Mouse (Mus musculus) myocyte (in vitro differentiated cells): ENCODE measurements around the gene Per1. TPM values are rescaled to one million over a fixed set of nuclear protein-coding genes. Genes with fewer than 3 reads are reported as not detected.
A peak's percentile ranks its signal among the peaks of the same experiment; 100 is the strongest.

Experiments
- H3K27me3 ChIP-seq: one replicate; pipeline ENCODE4 v1.6.1; 2011; ENCODE audit not compliant: control insufficient read depth, insufficient read depth, insufficient read length
- H3K36me3 ChIP-seq: one replicate; pipeline ENCODE4 v1.6.1; 2011; ENCODE audit not compliant: control insufficient read depth, insufficient read depth
- H3K4me2 ChIP-seq: one replicate; pipeline ENCODE4 v1.6.1; 2011; ENCODE audit warnings: low read depth, control low read depth
- H3K4me3 ChIP-seq: one replicate; pipeline ENCODE4 v1.5.1; 2011; ENCODE audit warnings: mild to moderate bottlenecking, control low read depth, moderate library complexity
- H3K79me2 ChIP-seq: one replicate; pipeline ENCODE4 v1.6.1; 2011; ENCODE audit not compliant: control insufficient read depth, insufficient read depth
- H3ac ChIP-seq: one replicate; pipeline ENCODE4 v1.6.1; 2011; ENCODE audit not compliant: control insufficient read depth, insufficient read length
- CEBPB ChIP-seq: IDR thresholded peaks from 2 replicates; pipeline ENCODE4 v1.6.1; 2011; ENCODE audit warnings: mild to moderate bottlenecking, moderate library complexity; ENCODE audit not compliant: poor library complexity, insufficient read depth, severe bottlenecking
- E2F4 ChIP-seq: IDR thresholded peaks from one replicate; pipeline ENCODE4 v1.6.1; 2011; ENCODE audit warnings: mild to moderate bottlenecking, control low read depth, moderate library complexity; ENCODE audit not compliant: insufficient read depth
- MAX ChIP-seq: IDR thresholded peaks from one replicate; pipeline ENCODE4 v1.6.1; 2011; ENCODE audit warnings: low read depth, mild to moderate bottlenecking, control low read depth
- MYOD1 ChIP-seq, 3 experiments: IDR thresholded peaks; one replicate each; pipeline ENCODE4 v1.6.1; 2011; ENCODE audit warnings: control low read depth in 2 of 3, low read depth in 2 of 3, mild to moderate bottlenecking in 2 of 3, moderate library complexity in 1 of 3; ENCODE audit not compliant: insufficient read length in 2 of 3, control insufficient read depth in 1 of 3
- MYOG ChIP-seq, 3 experiments: IDR thresholded peaks; one replicate each; pipeline ENCODE4 v1.6.1; 2011; ENCODE audit warnings: control low read depth in 2 of 3, low read depth in 2 of 3, mild to moderate bottlenecking in 2 of 3; ENCODE audit not compliant: insufficient read length in 2 of 3, control insufficient read depth in 1 of 3, insufficient read depth in 1 of 3
- POLR2A ChIP-seq: IDR thresholded peaks from one replicate; pipeline ENCODE4 v1.6.1; 2011; ENCODE audit warnings: low read depth, mild to moderate bottlenecking, control low read depth, moderate library complexity; ENCODE audit not compliant: insufficient read length
- POLR2AphosphoS2 ChIP-seq: IDR thresholded peaks from one replicate; pipeline ENCODE4 v1.6.1; 2011; ENCODE audit warnings: low read depth, control low read depth; ENCODE audit not compliant: insufficient read length
- REST ChIP-seq: IDR thresholded peaks from one replicate; pipeline ENCODE4 v1.6.1; 2011; ENCODE audit warnings: mild to moderate bottlenecking, control low read depth, moderate library complexity; ENCODE audit not compliant: insufficient read depth, insufficient read length
- SRF ChIP-seq: IDR thresholded peaks from one replicate; pipeline ENCODE4 v1.6.1; 2011; ENCODE audit warnings: low read depth; ENCODE audit not compliant: control insufficient read depth, insufficient read length
- TCF12 ChIP-seq: IDR thresholded peaks from one replicate; pipeline ENCODE4 v1.6.1; 2011; ENCODE audit warnings: mild to moderate bottlenecking, control low read depth; ENCODE audit not compliant: poor library complexity, insufficient read depth, severe bottlenecking
- TCF3 ChIP-seq: IDR thresholded peaks from one replicate; pipeline ENCODE4 v1.6.1; 2011; ENCODE audit warnings: low read depth, control low read depth; ENCODE audit not compliant: insufficient read length
- USF1 ChIP-seq: IDR thresholded peaks from one replicate; pipeline ENCODE4 v1.6.1; 2011; ENCODE audit warnings: low read depth, mild to moderate bottlenecking, control low read depth, moderate library complexity
- polyA plus RNA-seq: library from polyadenylated mRNA; unstranded; fragments of >200 nt; fragmentation: generic; extraction: Trizol; gene quantifications from one replicate; pipeline ENCODE4 v1.2.1, GENCODE M21; 2012; ENCODE audit warnings: missing spikeins

Per1 gene
- polyA plus RNA-seq, 1 experiment: 8.9 TPM

DNA sequence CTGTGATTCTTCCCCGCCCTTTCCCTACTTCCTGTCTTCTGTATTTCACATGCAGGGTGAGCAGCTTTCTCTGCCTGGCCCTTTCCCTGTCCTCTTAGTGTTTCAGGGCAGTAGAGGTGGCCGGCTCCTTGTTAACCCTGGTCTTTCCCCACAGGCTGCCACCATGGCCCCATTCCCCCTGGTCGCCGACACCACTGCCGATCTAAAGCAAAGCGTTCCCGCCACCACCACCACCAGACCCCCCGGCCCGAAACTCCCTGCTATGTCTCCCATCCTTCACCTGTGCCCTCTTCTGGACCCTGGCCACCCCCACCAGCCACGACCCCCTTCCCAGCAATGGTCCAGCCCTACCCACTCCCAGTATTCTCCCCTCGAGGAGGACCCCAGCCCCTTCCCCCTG lies 11.3 kb downstream of the Per1 start:
- H3K4me3 ChIP-seq: no peak overlapping the region
- no peaks in the 10 kb centered on the region for H3K79me2 ChIP-seq
- peaks cover 40% of the 10 kb centered on the region for H3K36me3 ChIP-seq
- no peak for TF ChIP-seq MAX
- TF ChIP-seq USF1: no peak
- TF ChIP-seq POLR2AphosphoS2: no peak
- TF ChIP-seq CEBPB: no peak
- TF ChIP-seq REST: no peak
- no peak for TF ChIP-seq E2F4
- TF ChIP-seq TCF3: no peak
- TF ChIP-seq POLR2A: no peak
- no peak for TF ChIP-seq MYOD1 (IDR thresholded peaks at IDR 0.05; ENCODE audit: control insufficient read depth in 1 of 3, insufficient read length in 2 of 3, low read depth in 2 of 3)
- no peak for TF ChIP-seq SRF
- no peak for TF ChIP-seq TCF12
- H3ac ChIP-seq: no peak overlapping the region
- no peak overlapping the region for H3K4me2 ChIP-seq
- no peaks in the 10 kb centered on the region for H3K27me3 ChIP-seq

- H3ac ChIP-seq: no peak overlapping the region
- no peak overlapping the region for H3K4me2 ChIP-seq
- no peak overlapping the region for H3K4me3 ChIP-seq
- no peak for TF ChIP-seq CEBPB
- TF ChIP-seq MYOD1 (IDR thresholded peaks at IDR 0.05; ENCODE audit: control insufficient read depth in 1 of 3, insufficient read length in 2 of 3, low read depth in 2 of 3): no peak
- TF ChIP-seq MAX: no peak
- TF ChIP-seq USF1: no peak
- no peak for TF ChIP-seq TCF12
- no peak for TF ChIP-seq POLR2A
- TF ChIP-seq E2F4: no peak
- no peak for TF ChIP-seq SRF
- TF ChIP-seq TCF3: no peak
- TF ChIP-seq POLR2AphosphoS2: no peak
- TF ChIP-seq REST: no peak
- no peak for TF ChIP-seq MYOG (IDR thresholded peaks at IDR 0.05; ENCODE audit: control insufficient read depth in 1 of 3, insufficient read depth in 1 of 3, insufficient read length in 2 of 3, low read depth in 2 of 3)
- no peaks in the 10 kb centered on the region for H3K27me3 ChIP-seq
- H3K36me3 ChIP-seq: peaks cover 36% of the 10 kb centered on the region
- no peaks in the 10 kb centered on the region for H3K79me2 ChIP-seq
Measured at GRCm38 (mm10) chr11:69106842-69107241, 11.8 kb downstream of the Per1 start.

DNA sequence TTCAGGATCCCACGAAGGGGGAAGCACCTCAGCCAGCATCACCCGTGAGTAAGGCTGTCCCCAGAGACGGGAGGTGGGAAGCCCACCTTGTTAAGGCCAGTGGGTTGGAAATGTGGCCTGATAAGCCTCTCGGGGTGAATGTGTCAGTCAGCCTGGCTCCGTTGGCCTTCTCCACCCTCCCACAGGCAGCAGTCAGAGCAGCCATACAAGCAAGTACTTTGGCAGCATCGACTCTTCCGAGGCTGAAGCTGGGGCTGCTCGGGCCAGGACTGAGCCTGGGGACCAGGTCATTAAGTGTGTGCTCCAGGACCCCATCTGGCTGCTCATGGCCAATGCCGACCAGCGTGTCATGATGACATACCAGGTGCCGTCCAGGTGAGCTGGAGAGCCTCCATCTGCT lies 12.7 kb downstream of the Per1 start:
- H3K4me2 ChIP-seq: no peak overlapping the region
- H3K36me3 ChIP-seq: peaks cover 31% of the 10 kb centered on the region
- no peak overlapping the region for H3K4me3 ChIP-seq
- no peaks in the 10 kb centered on the region for H3K79me2 ChIP-seq
- no peaks in the 10 kb centered on the region for H3K27me3 ChIP-seq
- H3ac ChIP-seq: no peak overlapping the region
- TF ChIP-seq POLR2AphosphoS2 (peak; percentile 14), TCF12 (no peak)

GRCm38 (mm10) chr11:69108223-69108622 lies 13.2 kb downstream of the Per1 start:
- Histone ChIP-seq H3K4me2 (no peak overlapping the region), H3ac (no peak overlapping the region), H3K36me3 (peaks cover 26% of the 10 kb centered on the region), H3K79me2 (no peaks in the 10 kb centered on the region), H3K4me3 (no peak overlapping the region), H3K27me3 (no peaks in the 10 kb centered on the region)
- no peak for TF ChIP-seq REST
- no peak for TF ChIP-seq TCF12
- TF ChIP-seq MAX: no peak
- TF ChIP-seq POLR2AphosphoS2: no peak
- no peak for TF ChIP-seq CEBPB

- peaks cover 17% of the 10 kb centered on the region for H3K36me3 ChIP-seq
- TF ChIP-seq POLR2AphosphoS2 (peak; percentile 9), SRF (no peak)
Measured at GRCm38 (mm10) chr11:69109032-69109900, 14.2 kb downstream of the Per1 start.

More at GRCm38 (mm10) chr11:69109032-69109900, 14.2 kb downstream of the Per1 start:
- H3K79me2 ChIP-seq: no peaks in the 10 kb centered on the region
- H3K27me3 ChIP-seq: no peaks in the 10 kb centered on the region
- no peak overlapping the region for H3K4me2 ChIP-seq
- no peak overlapping the region for H3ac ChIP-seq
- no peak overlapping the region for H3K4me3 ChIP-seq
